Mouse (Mus musculus): ENCODE results near the gene Gpr160. TPM values are rescaled to one million over a fixed set of nuclear protein-coding genes. Genes with fewer than 3 reads are reported as not detected.

Gene Gpr160
- polyA plus RNA-seq (2012; rRNA removed; ENCODE audit: low replicate concordance): 15.5 and 39.5 TPM in 2 replicates

DNA sequence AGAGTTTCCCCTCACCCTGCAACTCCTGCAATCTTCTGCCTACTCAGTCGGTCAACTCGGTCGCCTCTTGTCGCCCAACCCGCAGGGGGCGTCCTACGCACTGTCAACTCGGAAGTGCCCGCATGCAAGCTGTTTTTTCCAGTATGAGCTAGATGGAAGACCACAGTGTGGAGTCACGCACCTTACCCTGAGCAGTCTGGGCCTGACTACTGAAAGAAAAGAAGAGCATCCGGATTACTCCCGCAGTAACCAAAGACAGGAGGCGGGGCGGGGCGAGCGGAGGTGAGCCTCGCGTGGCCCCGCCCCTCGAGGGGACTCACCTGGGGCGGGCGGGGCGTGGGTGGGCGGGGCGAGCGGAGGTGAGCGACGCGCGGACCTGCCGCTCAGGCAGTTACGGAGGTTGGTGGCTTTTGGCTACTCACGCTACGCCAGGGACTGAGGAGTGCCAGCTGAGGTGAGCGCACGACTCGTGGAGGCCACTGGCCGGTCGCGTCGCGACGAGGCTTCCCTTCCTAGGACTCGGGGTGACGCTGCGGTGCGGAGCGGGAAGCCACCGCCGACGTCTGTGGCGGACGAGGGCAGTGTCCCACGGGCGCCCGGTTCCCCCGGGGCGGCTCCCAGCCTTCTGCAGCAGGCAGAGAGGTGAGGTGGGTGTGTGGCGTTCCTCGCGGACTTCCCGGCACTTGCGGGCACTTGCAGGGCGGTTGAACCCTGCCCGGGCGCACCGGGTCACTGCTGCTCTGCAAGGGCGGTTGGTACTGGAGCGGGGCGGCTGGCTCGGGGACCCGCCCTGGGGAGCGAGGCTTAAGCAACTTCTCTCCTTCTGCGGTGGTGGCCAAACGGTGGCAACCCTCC is at the start of gene Gpr160:
Gene Gpr160 (plus strand): TSS at position 347 of the 855 bp plus-strand sequence.

Other genes with a start within 250 kb of the Gpr160 start
- gene Lrriq4, start 211.4 kb upstream of the Gpr160 start, polyA plus RNA-seq (2012; rRNA removed; ENCODE audit: low replicate concordance): not detected in 2 replicates
- gene Lrrc34, start 208.1 kb upstream of the Gpr160 start, polyA plus RNA-seq (2012; rRNA removed; ENCODE audit: low replicate concordance): not detected in 2 replicates
- 1.3 and 4.3 TPM in 2 replicates for gene Lrrc31, start 156.1 kb upstream of the Gpr160 start, polyA plus RNA-seq (2012; rRNA removed; ENCODE audit: low replicate concordance)
- not detected in 2 replicates for gene Samd7, start 109.7 kb upstream of the Gpr160 start, polyA plus RNA-seq (2012; rRNA removed; ENCODE audit: low replicate concordance)
- 2.6 and 3.5 TPM in 2 replicates for gene Sec62, start 63.1 kb upstream of the Gpr160 start, polyA plus RNA-seq (2012; rRNA removed; ENCODE audit: low replicate concordance)
- gene Phc3, start 113.5 kb downstream of the Gpr160 start, polyA plus RNA-seq (2012; rRNA removed; ENCODE audit: low replicate concordance): 8.0 and 14.0 TPM in 2 replicates
- gene Prkci, start 139.8 kb downstream of the Gpr160 start, polyA plus RNA-seq (2012; rRNA removed; ENCODE audit: low replicate concordance): 3.4 and 5.8 TPM in 2 replicates
- gene Skil, start 239.1 kb downstream of the Gpr160 start, polyA plus RNA-seq (2012; rRNA removed; ENCODE audit: low replicate concordance): 2.4 and 3.7 TPM in 2 replicates